Mouse (Mus musculus) limb, embryonic 11.5 days (tissue): ENCODE measurements at regions not wholly inside any gene's neighbourhood (a gene's known extent, or its start where the extent isn't known, plus 50 kb on each side); places are given as distances from the start of the nearest gene placed in this dataset.

Experiments
- ATAC-seq: fragments of 200-750 bp; cut with Nextera tagmentation; 2 replicates; pipeline ENCODE4 v1.8.0; 2017; ENCODE audit warnings: low read depth; ENCODE audit not compliant: insufficient number of reproducible peaks, low FRiP score, low TSS enrichment
- DNase-seq: peaks from one replicate; pipeline ENCODE4 v3.0.0-alpha.2; 2015; ENCODE audit warnings: low spot score
- H3K27ac ChIP-seq: fragments of 300-500 bp; sonication (generic); replicated peaks from 2 replicates; pipeline ENCODE4 v1.5.1; 2014; ENCODE audit warnings: low read depth, mild to moderate bottlenecking, low read length
- H3K27me3 ChIP-seq: fragments of 300-500 bp; sonication (generic); 2 replicates; pipeline ENCODE4 v1.6.1; 2014; ENCODE audit warnings: mild to moderate bottlenecking, low read length, mixed read lengths; ENCODE audit not compliant: control insufficient read depth, insufficient read depth
- H3K36me3 ChIP-seq: fragments of 300-500 bp; sonication (generic); 2 replicates; pipeline ENCODE4 v1.6.1; 2014; ENCODE audit warnings: mild to moderate bottlenecking, low read length, moderate library complexity, mixed read lengths; ENCODE audit not compliant: control insufficient read depth, insufficient read depth
- H3K4me1 ChIP-seq: fragments of 300-500 bp; sonication (generic); 2 replicates; pipeline ENCODE4 v1.6.1; 2014; ENCODE audit warnings: low read length, mixed read lengths; ENCODE audit not compliant: control insufficient read depth, insufficient read depth
- H3K4me2 ChIP-seq: fragments of 300-500 bp; sonication (generic); 2 replicates; pipeline ENCODE4 v1.6.1; 2014; ENCODE audit warnings: low read depth, mild to moderate bottlenecking, moderate library complexity; ENCODE audit not compliant: severe bottlenecking
- H3K4me3 ChIP-seq: fragments of 300-500 bp; sonication (generic); 2 replicates; pipeline ENCODE4 v1.5.1; 2014; ENCODE audit warnings: low read depth, low read length
- H3K9ac ChIP-seq: fragments of 300-500 bp; sonication (generic); 2 replicates; pipeline ENCODE4 v1.6.1; 2014; ENCODE audit warnings: mild to moderate bottlenecking, low read length
- H3K9me3 ChIP-seq: fragments of 300-500 bp; sonication (generic); 2 replicates; pipeline ENCODE4 v1.6.1; 2016; ENCODE audit warnings: low read length; ENCODE audit not compliant: control insufficient read depth
- WGBS: fragments of 180-500 bp; shearing (Covaris S2); extraction: QIAGEN DNeasy Blood & Tissue Kit; methylation state at CpG from one replicate; pipeline ENCODE4 v1.1.7; 2014; 5-methylcytosine and 5-hydroxymethylcytosine counted together

DNA sequence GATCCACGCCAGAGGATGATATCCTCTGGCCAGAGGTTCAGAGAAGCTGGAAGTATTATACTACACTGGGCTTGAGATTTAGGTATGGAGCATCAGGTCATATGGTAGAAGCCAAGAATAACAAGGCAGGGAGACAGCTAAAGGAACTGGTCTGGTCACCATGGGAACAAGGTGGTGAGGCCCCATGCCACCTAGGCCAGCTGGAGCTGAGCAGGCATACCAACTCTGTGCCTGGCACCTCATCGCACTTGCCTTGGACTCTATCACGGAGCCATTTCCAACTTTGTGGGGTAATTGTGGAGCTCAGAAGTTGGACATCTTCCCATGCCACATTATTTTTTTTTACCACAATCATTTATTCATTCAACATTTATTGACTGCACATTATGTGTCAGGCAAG is 55.9 kb upstream of the Polg start:
- ATAC-seq, result no peak
- Histone ChIP-seq H3K9me3 (no peaks in the 10 kb centered on the region), H3K36me3 (no peaks in the 10 kb centered on the region), H3K4me1 (peaks cover 11% of the 10 kb centered on the region; the same call in 1 of the 2 replicates), H3K4me3 (no peak overlapping the region), H3K9ac (no peak overlapping the region), H3K27me3 (peaks cover 34% of the 10 kb centered on the region), H3K4me2 (no peak overlapping the region), H3K27ac (no peak overlapping the region)
- 76% methylated on average over 3 of the region's 3 CpGs for WGBS
- DNase-seq, result no peak

DNA sequence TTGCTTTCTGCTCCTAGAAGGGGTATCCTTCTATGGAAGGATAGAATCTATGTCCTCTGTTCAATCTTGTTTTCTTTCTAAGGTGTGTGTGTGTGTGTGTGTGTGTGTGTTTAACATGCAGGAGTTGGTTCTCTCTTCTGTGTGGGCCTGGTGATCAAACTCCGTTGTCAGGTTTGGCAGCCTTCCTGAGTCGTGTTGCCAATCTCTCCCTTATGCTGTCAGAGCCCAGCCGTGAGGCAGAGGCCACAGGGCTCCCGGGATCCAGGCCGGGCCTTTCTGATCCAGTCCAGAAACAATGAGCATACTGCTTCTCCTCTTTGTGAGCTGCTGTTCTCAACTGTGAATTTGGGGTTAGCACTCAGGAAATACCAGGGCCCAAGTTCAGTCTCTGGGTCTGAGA is 55.1 kb upstream of the Polg start:
- H3K27me3 ChIP-seq, result peaks cover 38% of the 10 kb centered on the region
- WGBS, result 53% methylated on average over 5 of the region's 5 CpGs
- H3K4me1 ChIP-seq, result peaks cover 10% of the 10 kb centered on the region; the same call in 1 of the 2 replicates
- no peak overlapping the region for H3K9ac ChIP-seq
- DNase-seq, result no peak
- no peak for ATAC-seq
- H3K36me3 ChIP-seq, result no peaks in the 10 kb centered on the region
- no peak overlapping the region for H3K4me2 ChIP-seq
- no peak overlapping the region for H3K27ac ChIP-seq
- H3K9me3 ChIP-seq, result no peaks in the 10 kb centered on the region
- H3K4me3 ChIP-seq, result no peak overlapping the region

DNA sequence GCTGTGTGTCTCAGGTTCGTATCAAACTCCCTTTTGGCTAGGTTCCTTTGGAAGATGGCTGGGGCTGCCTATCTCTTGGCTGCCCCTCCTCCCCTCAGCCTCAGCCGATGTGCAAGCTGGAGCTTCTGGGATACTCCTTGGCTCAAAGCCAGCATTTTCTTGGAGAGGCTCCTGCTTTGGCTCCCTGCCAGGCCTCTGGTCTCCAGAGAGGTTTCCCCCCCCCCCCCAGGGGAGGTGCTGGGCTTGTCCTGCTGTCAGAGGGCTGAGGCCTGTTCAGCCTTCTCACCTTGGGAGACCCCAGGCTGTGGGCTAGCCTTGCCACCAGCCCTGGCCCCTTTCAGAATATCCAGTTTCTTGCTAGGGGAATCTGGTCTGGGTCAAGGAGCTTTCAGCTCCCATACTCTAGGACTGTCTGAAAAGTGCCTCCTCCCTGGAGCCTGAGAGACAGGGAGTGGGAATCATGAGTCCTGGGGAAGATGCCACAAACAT is 54.1 kb upstream of the Polg start:
- H3K4me2 ChIP-seq, result no peak overlapping the region
- no peak overlapping the region for H3K27ac ChIP-seq
- H3K36me3 ChIP-seq, result no peaks in the 10 kb centered on the region
- WGBS, result 53% methylated on average over 2 of the region's 2 CpGs
- peaks cover 2% of the 10 kb centered on the region; the same call in 1 of the 2 replicates for H3K4me1 ChIP-seq
- no peak overlapping the region for H3K4me3 ChIP-seq
- H3K9me3 ChIP-seq, result no peaks in the 10 kb centered on the region
- no peak for ATAC-seq
- DNase-seq, result no peak
- peaks cover 48% of the 10 kb centered on the region for H3K27me3 ChIP-seq
- H3K9ac ChIP-seq, result no peak overlapping the region

DNA sequence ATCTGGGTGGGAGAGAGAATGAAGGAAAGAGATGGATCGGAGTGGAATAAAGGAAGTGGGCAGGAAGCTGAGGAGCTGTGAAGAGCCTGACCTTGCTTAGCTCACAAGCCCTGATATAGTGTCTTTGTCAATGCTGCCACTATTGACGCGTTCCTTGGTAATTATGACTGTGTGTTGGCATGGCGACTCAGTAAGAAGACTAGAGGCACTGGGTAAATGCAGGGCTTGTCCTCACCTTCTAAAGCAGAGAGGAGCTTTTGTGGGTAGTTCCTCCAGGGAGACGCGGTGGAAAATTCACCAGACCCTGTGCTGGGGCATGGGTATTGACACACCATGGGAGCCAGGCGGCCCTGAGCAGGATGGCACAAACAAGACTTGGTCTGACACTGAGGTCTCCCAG is 52.8 kb upstream of the Polg start:
- no peak overlapping the region for H3K4me3 ChIP-seq
- no peaks in the 10 kb centered on the region for H3K4me1 ChIP-seq
- ATAC-seq (no peak), DNase-seq (no peak)
- H3K27me3 ChIP-seq, result peaks cover 61% of the 10 kb centered on the region
- no peak overlapping the region for H3K4me2 ChIP-seq
- 71% methylated on average over 7 of the region's 7 CpGs for WGBS
- no peaks in the 10 kb centered on the region for H3K9me3 ChIP-seq
- no peak overlapping the region for H3K9ac ChIP-seq
- no peaks in the 10 kb centered on the region for H3K36me3 ChIP-seq
- H3K27ac ChIP-seq, result no peak overlapping the region

DNA sequence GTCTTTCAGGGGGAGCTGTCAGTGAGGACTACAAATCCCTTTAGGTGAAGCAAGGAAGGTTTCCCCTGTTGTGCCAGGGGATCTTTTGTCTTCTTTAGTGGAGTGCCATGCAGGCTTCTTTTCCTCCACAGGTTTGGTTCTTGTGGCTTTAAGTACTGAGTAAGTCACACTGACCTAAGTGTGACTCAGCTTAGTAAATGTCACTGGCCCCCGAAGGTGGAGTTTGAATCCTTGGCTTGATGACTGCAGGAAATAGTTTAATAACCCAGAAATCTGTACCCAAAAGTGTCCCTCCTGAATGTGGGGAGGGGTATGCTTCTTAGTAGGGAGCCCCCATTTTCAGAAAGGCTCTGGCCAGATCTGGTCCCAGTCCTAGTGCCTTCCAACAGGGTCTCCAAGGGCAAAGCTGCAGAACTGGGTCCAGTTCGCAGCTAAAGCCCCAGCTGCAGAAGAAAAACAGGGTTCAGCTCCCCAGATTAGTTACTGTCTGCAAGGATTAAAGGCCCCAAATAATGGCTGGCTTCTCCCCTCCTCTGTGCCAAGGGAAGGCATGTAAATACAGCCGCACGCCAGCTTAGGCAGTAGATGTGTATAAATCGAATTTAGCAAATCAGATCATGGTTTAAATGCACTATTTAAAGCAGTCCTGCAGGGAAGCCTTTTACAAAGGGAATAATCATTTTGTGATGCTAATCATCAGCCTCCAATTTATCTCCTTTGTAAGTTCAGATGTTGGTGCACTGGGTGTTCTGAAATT is 51.6 kb upstream of the Polg start:
- DNase-seq (no peak), ATAC-seq (no peak)
- no peak overlapping the region for H3K4me2 ChIP-seq
- peaks cover 70% of the 10 kb centered on the region for H3K27me3 ChIP-seq
- WGBS, result 61% methylated on average over 5 of the region's 5 CpGs
- no peak overlapping the region for H3K27ac ChIP-seq
- no peaks in the 10 kb centered on the region for H3K9me3 ChIP-seq
- H3K9ac ChIP-seq, result no peak overlapping the region
- no peaks in the 10 kb centered on the region for H3K4me1 ChIP-seq
- H3K4me3 ChIP-seq, result no peak overlapping the region
- no peaks in the 10 kb centered on the region for H3K36me3 ChIP-seq

DNA sequence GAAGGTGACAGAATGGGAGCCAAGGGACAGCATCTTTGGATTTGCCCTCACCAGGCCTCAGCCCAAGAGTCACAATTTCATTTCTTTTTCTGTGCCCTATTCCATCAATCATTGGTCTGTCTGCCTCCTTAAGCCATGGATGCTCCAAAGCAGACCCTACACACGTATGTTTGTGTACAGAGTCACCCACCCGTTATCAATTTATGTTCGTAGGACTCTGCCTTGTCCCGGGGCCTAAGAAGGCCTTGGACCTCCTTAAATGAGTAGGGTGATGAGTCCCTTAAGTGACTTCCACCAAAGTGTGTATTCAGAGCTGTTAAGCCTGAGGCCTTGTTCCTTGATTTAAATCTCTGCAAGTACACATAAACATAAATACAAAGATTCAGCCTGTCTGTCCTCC is 50.1 kb upstream of the Polg start:
- H3K4me3 ChIP-seq, result no peak overlapping the region
- H3K4me2 ChIP-seq, result no peak overlapping the region
- H3K9ac ChIP-seq, result no peak overlapping the region
- no peaks in the 10 kb centered on the region for H3K36me3 ChIP-seq
- H3K27ac ChIP-seq, result no peak overlapping the region
- H3K27me3 ChIP-seq, result peaks cover 83% of the 10 kb centered on the region
- WGBS, result 83% methylated on average over 4 of the region's 4 CpGs
- ATAC-seq, result no peak
- H3K9me3 ChIP-seq, result no peaks in the 10 kb centered on the region
- no peaks in the 10 kb centered on the region for H3K4me1 ChIP-seq
- no peak for DNase-seq
